Mouse (Mus musculus) large intestine, adult 2 months (tissue): ENCODE measurements around the gene Stat1. TPM values are rescaled to one million over a fixed set of nuclear protein-coding genes. Genes with fewer than 3 reads are reported as not detected.

Experiments used
- DNase-seq: peaks from one replicate; pipeline ENCODE4 v3.0.0-alpha.2; 2012; ENCODE audit warnings: low read depth, low spot score
- WGBS: fragments of 180-500 bp; shearing (Covaris S2); methylation state at CpG from one replicate; pipeline ENCODE4 v1.1.7; 2018; 5-methylcytosine and 5-hydroxymethylcytosine counted together
- polyA plus RNA-seq: library from polyadenylated mRNA; depleted of rRNA; stranded (reverse); fragments of >200 nt; gene quantifications from 2 replicates; pipeline ENCODE4 v1.2.3, GENCODE M21; 2012; rRNA removed

Gene Stat1
- 63.7 and 125 TPM in 2 replicates for polyA plus RNA-seq

GRCm38 (mm10) chr1:52118860-52119591 is at the start of gene Stat1:
Stat1 (plus strand) TSS chr1:52119440.
- WGBS = 3% methylated on average over 37 of the region's 37 CpGs
- DNase-seq = peak; percentile 70

GRCm38 (mm10) chr1:52079724-52080367 is 39.4 kb upstream of the Stat1 start:
- DNase-seq = no peak
- 50% methylated on average over 10 of the region's 10 CpGs for WGBS

- 51% methylated on average over 8 of the region's 8 CpGs for WGBS
- no peak for DNase-seq
Measured at GRCm38 (mm10) chr1:52080375-52080774, 38.9 kb upstream of the Stat1 start.

GRCm38 (mm10) chr1:52086236-52086635 is 33.0 kb upstream of the Stat1 start:
- no peak for DNase-seq
- WGBS = 19% methylated on average over 4 of the region's 4 CpGs

- no peak for DNase-seq
- WGBS = 77% methylated on average over 1 of the region's 1 CpGs
Measured at GRCm38 (mm10) chr1:52087128-52087527, 32.1 kb upstream of the Stat1 start.

GRCm38 (mm10) chr1:52088634-52089033 is 30.6 kb upstream of the Stat1 start:
- 91% methylated on average over 4 of the region's 4 CpGs for WGBS
- no peak for DNase-seq

- no peak for DNase-seq
- 74% methylated on average over 3 of the region's 3 CpGs for WGBS
Measured at GRCm38 (mm10) chr1:52098618-52099232, 20.5 kb upstream of the Stat1 start.

GRCm38 (mm10) chr1:52100496-52100895 is 18.7 kb upstream of the Stat1 start:
- DNase-seq = no peak
- 42% methylated on average over 6 of the region's 6 CpGs for WGBS

- 77% methylated on average over 8 of the region's 8 CpGs for WGBS
- DNase-seq = no peak
Measured at GRCm38 (mm10) chr1:52102795-52103194, 16.4 kb upstream of the Stat1 start.

- no peak for DNase-seq
- WGBS = 29% methylated on average over 11 of the region's 11 CpGs
Measured at GRCm38 (mm10) chr1:52107206-52107605, 12.0 kb upstream of the Stat1 start.

GRCm38 (mm10) chr1:52111217-52111616 is 8.0 kb upstream of the Stat1 start:
- WGBS = 55% methylated on average over 3 of the region's 3 CpGs
- DNase-seq = no peak

- 23% methylated on average over 1 of the region's 1 CpGs for WGBS
Measured at GRCm38 (mm10) chr1:52112301-52112700, 6.9 kb upstream of the Stat1 start.

GRCm38 (mm10) chr1:52113067-52113665 is 6.1 kb upstream of the Stat1 start:
- 15% methylated on average over 7 of the region's 7 CpGs for WGBS

More at GRCm38 (mm10) chr1:52112301-52112700, 6.9 kb upstream of the Stat1 start:
- no peak for DNase-seq

GRCm38 (mm10) chr1:52113666-52114069 is 5.6 kb upstream of the Stat1 start:
- 1% methylated on average over 32 of the region's 32 CpGs for WGBS
- DNase-seq = peak; percentile 84

More at GRCm38 (mm10) chr1:52113067-52113665, 6.1 kb upstream of the Stat1 start:
- DNase-seq = no peak

GRCm38 (mm10) chr1:52116441-52116840 is 2.8 kb upstream of the Stat1 start:
- whole genome bisulfite sequencing = 62% methylated on average over 3 of the region's 3 CpGs

GRCm38 (mm10) chr1:52117777-52118176 is 1.5 kb upstream of the Stat1 start:
- 91% methylated on average over 1 of the region's 1 CpGs for WGBS
- DNase-seq = no peak

More at GRCm38 (mm10) chr1:52116441-52116840, 2.8 kb upstream of the Stat1 start:
- DNase-seq = no peak

- DNase-seq = no peak
- under 1% methylated on average over 20 of the region's 20 CpGs for WGBS
Measured at GRCm38 (mm10) chr1:52119691-52120090, 451 bp downstream of the Stat1 start.

GRCm38 (mm10) chr1:52120191-52120590 is 951 bp downstream of the Stat1 start:
- no peak for DNase-seq
- 29% methylated on average over 10 of the region's 10 CpGs for WGBS

- 86% methylated on average over 3 of the region's 3 CpGs for WGBS
- DNase-seq = no peak
Measured at GRCm38 (mm10) chr1:52121052-52121451, 1.8 kb downstream of the Stat1 start.

GRCm38 (mm10) chr1:52124818-52125217 is 5.6 kb downstream of the Stat1 start:
- 79% methylated on average over 3 of the region's 3 CpGs for WGBS
- no peak for DNase-seq
